18 mouse cellular contexts compared by ENCODE assay signal in the genomic region with DNA sequence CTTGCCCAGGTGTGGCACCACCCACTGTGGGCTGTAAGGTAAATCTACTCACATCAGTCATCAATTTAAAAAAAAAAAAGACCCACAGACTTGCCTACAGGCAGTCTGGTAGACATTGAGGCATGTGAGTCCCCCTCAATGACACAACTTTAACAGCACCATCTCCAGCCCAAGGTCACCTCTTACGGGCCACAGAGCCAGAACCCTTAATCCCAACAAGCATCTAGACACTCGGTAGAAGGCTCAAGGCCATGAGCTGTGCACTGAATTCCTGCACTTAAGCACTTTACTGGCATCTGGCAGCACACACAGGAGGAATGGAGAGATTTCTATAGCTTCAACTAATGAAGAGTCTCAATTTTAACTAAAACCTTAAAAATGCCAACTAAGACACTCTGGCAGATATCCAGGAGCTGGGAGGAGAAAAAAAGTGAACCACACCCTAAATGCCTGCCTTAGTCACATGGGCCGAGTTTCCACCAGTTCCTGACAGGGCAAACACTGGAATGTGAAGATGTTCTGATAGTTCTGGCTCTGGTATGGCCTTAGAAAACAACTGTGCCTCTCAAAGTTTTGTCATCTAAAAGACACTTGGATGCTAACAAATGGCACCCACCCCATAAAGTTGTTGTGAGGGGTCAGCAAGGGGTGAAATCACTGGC. TPM values are rescaled to one million over a fixed set of nuclear protein-coding genes. Genes with fewer than 3 reads are reported as not detected.
DNase-seq lines count a peak whose midpoint lies in the region; ATAC-seq and TF ChIP-seq lines count a peak whose summit lies in the region.
"Had no signal": no experiment of that assay in that cellular context is flagged by ENCODE, and none has a peak within 500 bp of the region (broad histone marks: within the 10 kb centered on the region; RNA-seq: fewer than 3 reads in every experiment).

No protein-coding gene starts in this region.

- no peak overlapping the region for H3K27ac ChIP-seq in kidney, embryonic 15.5 days
- H3K27ac ChIP-seq: gastrocnemius, adult 2 months; heart, embryonic 10.5 days; limb, embryonic 12.5 days; neural tube, embryonic 12.5 days had no signal

- WGBS in kidney, embryonic 15.5 days: 68% methylated on average over 3 of the region's 3 CpGs

- H3K4me2 ChIP-seq in kidney, embryonic 15.5 days: no peak overlapping the region
- H3K4me2 ChIP-seq: limb, embryonic 12.5 days; neural tube, embryonic 12.5 days had no signal

- no peaks in the 10 kb centered on the region for H3K4me1 ChIP-seq in kidney, embryonic 15.5 days
- H3K4me1 ChIP-seq: limb, embryonic 12.5 days; neural tube, embryonic 12.5 days had no signal

- ATAC-seq in kidney, embryonic 15.5 days (replicated peaks; ENCODE audit: low FRiP score): no peak
- ATAC-seq in erythroblast, adult 5-6 weeks (replicated peaks; ENCODE audit: low FRiP score, poor library complexity, severe bottlenecking): peak; percentile 98
- ATAC-seq: forebrain, embryonic 14.5 days; midbrain, embryonic 16.5 days had no signal

- H3K79me3 ChIP-seq in C2C12 (ENCODE audit: low read depth): no peaks in the 10 kb centered on the region

- no peaks in the 10 kb centered on the region for H3K9me3 ChIP-seq in kidney, embryonic 15.5 days (replicated peaks)
- H3K9me3 ChIP-seq: heart, embryonic 10.5 days; neural tube, embryonic 12.5 days had no signal

- peaks cover 9% of the 10 kb centered on the region for H3K36me3 ChIP-seq in kidney, embryonic 15.5 days
- peaks cover 12% of the 10 kb centered on the region for H3K36me3 ChIP-seq in C2C12 (ENCODE audit: control insufficient read depth, insufficient read depth)
- H3K36me3 ChIP-seq: neural tube, embryonic 12.5 days had no signal

- no peak overlapping the region for H3K4me3 ChIP-seq in kidney, embryonic 15.5 days (replicated peaks)
- H3K4me3 ChIP-seq in C2C12 (ENCODE audit: insufficient read depth, poor library complexity, severe bottlenecking): no peak overlapping the region
- H3K4me3 ChIP-seq: gastrocnemius, adult 2 months; heart, embryonic 10.5 days; limb, embryonic 12.5 days; neural tube, embryonic 12.5 days had no signal

- H3K27me3 ChIP-seq in kidney, embryonic 15.5 days: no peaks in the 10 kb centered on the region
- no peaks in the 10 kb centered on the region for H3K27me3 ChIP-seq in C2C12 (ENCODE audit: control insufficient read depth, insufficient read depth, insufficient read length)
- H3K27me3 ChIP-seq: limb, embryonic 12.5 days; neural tube, embryonic 12.5 days had no signal

- no peak for TF ChIP-seq CTCF in C2C12 (IDR thresholded peaks at IDR 0.05; ENCODE audit: control insufficient read depth, insufficient read depth, insufficient read length)

- peak; percentile 41 to 45 for DNase-seq in kidney, postnatal 36 days
- peak; percentile 57 for DNase-seq in 3134 (ENCODE audit: extremely low read depth, insufficient read length, low spot score)
- no peak for DNase-seq in right cerebral cortex, adult 2 months (ENCODE audit: low spot score in 2 of 2)
- DNase-seq in B cell, adult 2 months: no peak
- DNase-seq: adrenal gland, postnatal 14 days; cerebellum, postnatal 14 days; gastrocnemius, adult 2 months; heart, postnatal 36 days; lung, postnatal 4 days; thymus, adult 18-20 months had no signal

- no peak overlapping the region for H3ac ChIP-seq in C2C12 (ENCODE audit: control insufficient read depth, insufficient read length, low read depth)

- H3K79me2 ChIP-seq in C2C12 (ENCODE audit: control insufficient read depth, insufficient read depth): no peaks in the 10 kb centered on the region

- H3K9ac ChIP-seq in kidney, embryonic 15.5 days: no peak overlapping the region
- H3K9ac ChIP-seq: limb, embryonic 12.5 days; neural tube, embryonic 12.5 days had no signal

TF ChIP-seq in C2C12, 6 proteins besides CTCF, POLR2A, EP300 and RAD21:
- TF ChIP-seq USF1 (IDR thresholded peaks at IDR 0.05; ENCODE audit: low read depth) (peak; percentile 73), CEBPB (IDR thresholded peaks at IDR 0.05; ENCODE audit: low read depth) (no peak)

RNA-seq across cellular contexts. Expression of gene Cnih1, which starts 12.6 kb away (rescaled TPM):
- 178 and 184 TPM in 2 replicates for polyA plus RNA-seq in kidney, embryonic 15.5 days (2015; fragmentation: Nextera tagmentation; extraction: Ambion mirVana)
- polyA plus RNA-seq in C2C12 (2012; fragmentation: generic; extraction: Trizol): 87.1 TPM
- 30.1 and 32.5 TPM in 2 replicates for total RNA-seq in erythroblast, adult 5-6 weeks (2015; ENCODE audit: low replicate concordance)
- 9.3 and 26.3 TPM in 2 replicates for total RNA-seq in erythroblast, adult 5-6 weeks (2017; ENCODE audit: low replicate concordance)

RNA-seq across cellular contexts. Expression of gene Gmfb, which starts 21.2 kb away (rescaled TPM):
- 72.3 and 75.2 TPM in 2 replicates for polyA plus RNA-seq in kidney, embryonic 15.5 days (2015; fragmentation: Nextera tagmentation; extraction: Ambion mirVana)
- polyA plus RNA-seq in C2C12 (2012; fragmentation: generic; extraction: Trizol): 19.4 TPM
- 20.4 and 31.3 TPM in 2 replicates for total RNA-seq in erythroblast, adult 5-6 weeks (2015; ENCODE audit: low replicate concordance)
- total RNA-seq in erythroblast, adult 5-6 weeks (2017; ENCODE audit: low replicate concordance): 23.1 and 25.0 TPM in 2 replicates

RNA-seq across cellular contexts. Expression of gene Cgrrf1, which starts 31.1 kb away (rescaled TPM):
- 27.8 and 29.9 TPM in 2 replicates for polyA plus RNA-seq in kidney, embryonic 15.5 days (2015; fragmentation: Nextera tagmentation; extraction: Ambion mirVana)
- 28.7 TPM for polyA plus RNA-seq in C2C12 (2012; fragmentation: generic; extraction: Trizol)
- total RNA-seq in erythroblast, adult 5-6 weeks (2015; ENCODE audit: low replicate concordance): 15.0 and 21.3 TPM in 2 replicates
- 11.1 and 13.0 TPM in 2 replicates for total RNA-seq in erythroblast, adult 5-6 weeks (2017; ENCODE audit: low replicate concordance)

RNA-seq across cellular contexts. Expression of gene Cdkn3, which starts 40.5 kb away (rescaled TPM):
- polyA plus RNA-seq in kidney, embryonic 15.5 days (2015; fragmentation: Nextera tagmentation; extraction: Ambion mirVana): 48.0 and 51.1 TPM in 2 replicates
- 18.2 TPM for polyA plus RNA-seq in C2C12 (2012; fragmentation: generic; extraction: Trizol)
- total RNA-seq in erythroblast, adult 5-6 weeks (2015; ENCODE audit: low replicate concordance): 42.4 and 47.5 TPM in 2 replicates
- 45.1 and 57.7 TPM in 2 replicates for total RNA-seq in erythroblast, adult 5-6 weeks (2017; ENCODE audit: low replicate concordance)
- total RNA-seq: gastrocnemius, adult 2 months had no signal

Comparison
In these comparisons a context has a peak if more than half of its experiments do, and no peak if none do; other contexts are left out.
1. DNase-seq: peak in kidney, postnatal 36 days (2 of 2) and 3134 (single experiment); none in right cerebral cortex, adult 2 months (0 of 2) and B cell, adult 2 months (0 of 2).